ENCODE assay signal across 21 mouse cellular contexts in genomic region chr19:26944006-26944405, GRCm38 (mm10). TPM values are rescaled to one million over a fixed set of nuclear protein-coding genes. Genes with fewer than 3 reads are reported as not detected.
"Had no signal": no experiment of that assay in that cellular context is flagged by ENCODE, and none has a peak within 500 bp of the region (broad histone marks: within the 10 kb centered on the region; RNA-seq: fewer than 3 reads in every experiment).

No protein-coding gene starts in this region.

- H3K9me3 ChIP-seq: limb, embryonic 15.5 days; liver, embryonic 12.5 days; lung, embryonic 15.5 days; midbrain, embryonic 15.5 days; neural tube, embryonic 12.5 days had no signal

- ATAC-seq: liver, embryonic 12.5 days; midbrain, embryonic 15.5 days had no signal

- DNase-seq: kidney, adult 8-10 months; kidney, postnatal 4 days; lung, postnatal 14 days; thymus, adult 18-20 months; thymus, postnatal 25 days had no signal

- H3K4me2 ChIP-seq: limb, embryonic 15.5 days; liver, embryonic 12.5 days; lung, embryonic 15.5 days; midbrain, embryonic 15.5 days; neural tube, embryonic 12.5 days had no signal

- H3K4me3 ChIP-seq: layer of hippocampus, adult 2 months; limb, embryonic 15.5 days; liver, embryonic 12.5 days; lung, embryonic 15.5 days; midbrain, embryonic 15.5 days; neural tube, embryonic 12.5 days had no signal

- H3K27me3 ChIP-seq: limb, embryonic 15.5 days; liver, embryonic 12.5 days; lung, embryonic 15.5 days; midbrain, embryonic 15.5 days; neural tube, embryonic 12.5 days had no signal

- H3K36me3 ChIP-seq: limb, embryonic 15.5 days; liver, embryonic 12.5 days; lung, embryonic 15.5 days; midbrain, embryonic 15.5 days; neural tube, embryonic 12.5 days had no signal

- H3K9ac ChIP-seq: limb, embryonic 15.5 days; liver, embryonic 12.5 days; lung, embryonic 15.5 days; midbrain, embryonic 15.5 days; neural tube, embryonic 12.5 days had no signal

- H3K4me1 ChIP-seq: limb, embryonic 15.5 days; liver, embryonic 12.5 days; midbrain, embryonic 15.5 days; neural tube, embryonic 12.5 days had no signal

- H3K27ac ChIP-seq: kidney, postnatal 0 days; layer of hippocampus, adult 2 months; limb, embryonic 15.5 days; liver, embryonic 12.5 days; lung, embryonic 15.5 days; macrophage; midbrain, embryonic 15.5 days; neural tube, embryonic 12.5 days had no signal

RNA-seq across cellular contexts. Expression of gene Gm815, which starts 58.3 kb away (rescaled TPM):
- total RNA-seq: layer of hippocampus, adult 2 months; layer of hippocampus, postnatal 10 days; left cerebral cortex, postnatal 14 days; monocyte, adult 5-6 weeks; neutrophil, adult 5-6 weeks had no signal
- polyA plus RNA-seq: limb, embryonic 11.5 days; limb, embryonic 15.5 days; liver, embryonic 12.5 days; liver, embryonic 16.5 days; lung, embryonic 15.5 days; macrophage; midbrain, embryonic 15.5 days; neural tube, embryonic 12.5 days; stomach, embryonic 14.5 days; urinary bladder, adult 2 months had no signal
